Mouse (Mus musculus) cerebellum, postnatal 25 days (tissue): ENCODE measurements around the gene Chd6.

Experiments
- DNase-seq, 2 experiments: peaks; one replicate each; pipeline ENCODE4 v3.0.0; 2021; ENCODE audit warnings: mixed read lengths in 2 of 2

Gene Chd6

DNA sequence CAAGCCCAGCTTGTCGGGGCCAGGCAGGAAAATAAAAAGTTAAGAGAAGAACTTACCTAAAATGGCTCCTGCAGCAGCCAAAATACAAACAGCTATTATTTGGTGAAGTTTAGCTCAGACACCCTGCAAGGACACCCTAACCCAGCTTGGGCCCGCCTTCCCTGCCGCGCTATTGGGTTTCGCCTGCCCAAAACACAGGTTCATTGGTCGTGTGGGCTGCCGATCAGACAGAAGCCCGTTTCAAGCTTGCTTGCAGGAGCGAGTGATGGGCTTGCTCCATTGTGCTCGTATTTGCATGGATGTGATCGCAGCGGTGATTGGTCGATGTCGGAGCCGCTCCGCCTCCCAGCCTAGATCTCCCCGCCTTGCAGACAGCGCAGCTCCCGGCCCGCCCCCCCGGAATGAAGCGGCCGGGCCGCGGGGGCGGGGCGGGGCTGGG is at the start of gene Chd6:
Chd6 (minus strand) TSS at position 143 of the 439 bp plus-strand sequence.
- DNase-seq, result peak; percentile 99

GRCm38 (mm10) chr2:161150004-161150842 is 41.3 kb upstream of the Chd6 start:
- DNase-seq, result no peak

GRCm38 (mm10) chr2:161148428-161149020 is 39.6 kb upstream of the Chd6 start:
- DNase-seq, result no peak

- peak in 1 of 2 experiments; percentile 9 for DNase-seq
Observed at GRCm38 (mm10) chr2:161147656-161148427, 39.0 kb upstream of the Chd6 start.

GRCm38 (mm10) chr2:161144799-161145198 is 35.9 kb upstream of the Chd6 start:
- DNase-seq, result no peak

- no peak for DNase-seq
Observed at GRCm38 (mm10) chr2:161138672-161139536, 30.0 kb upstream of the Chd6 start.

GRCm38 (mm10) chr2:161136999-161137398 is 28.1 kb upstream of the Chd6 start:
- no peak for DNase-seq

GRCm38 (mm10) chr2:161128367-161129111 is 19.7 kb upstream of the Chd6 start:
- DNase-seq, result peak in 1 of 2 experiments; percentile 15

- DNase-seq, result no peak
Observed at GRCm38 (mm10) chr2:161112011-161112410, 3.1 kb upstream of the Chd6 start.

- no peak for DNase-seq
Observed at GRCm38 (mm10) chr2:161109398-161109821, 535 bp upstream of the Chd6 start.

DNA sequence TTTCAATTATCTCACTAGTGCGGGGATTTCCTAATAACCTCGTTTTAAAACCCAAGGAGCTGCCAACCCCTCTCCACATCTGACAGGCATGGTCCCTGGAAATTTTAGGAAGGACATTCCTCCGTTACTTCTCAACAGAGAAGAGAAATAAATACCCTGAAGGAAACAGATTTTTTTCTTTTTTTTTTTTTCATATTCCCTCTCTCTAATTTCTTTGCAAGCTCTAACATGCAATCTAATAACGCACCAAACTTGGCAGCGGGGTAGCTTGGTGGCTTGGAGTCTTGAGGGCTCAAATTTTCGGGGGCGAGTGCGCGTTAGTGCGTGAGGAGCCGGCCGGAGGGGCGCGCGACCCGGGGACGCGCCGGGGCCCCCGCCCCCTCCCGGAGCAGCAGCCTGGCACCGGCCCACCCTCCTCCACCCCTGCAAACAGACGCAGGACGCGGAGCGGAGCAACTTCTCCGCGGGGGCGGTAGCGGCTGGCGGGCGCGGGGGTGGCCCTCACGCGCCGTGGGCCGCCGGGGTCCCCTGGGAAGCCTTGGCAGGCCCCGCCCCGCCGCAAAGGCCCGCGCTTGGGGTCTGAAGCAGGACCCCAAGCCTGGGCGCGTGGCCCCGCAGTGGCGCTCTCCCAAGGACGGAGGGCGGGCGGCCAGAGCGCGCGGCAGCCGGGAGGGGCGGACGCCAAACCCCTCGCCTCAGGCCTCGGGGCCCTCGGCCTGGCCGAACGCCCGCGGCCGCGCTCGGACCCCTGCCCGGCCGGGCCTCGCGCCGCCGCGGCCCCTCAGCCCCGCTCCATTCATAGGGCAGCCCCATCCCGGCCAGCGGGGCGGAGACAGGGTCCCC is 569 bp downstream of the Chd6 start:
- peak; percentile 69 to 77 for DNase-seq

- DNase-seq, result no peak
Observed at GRCm38 (mm10) chr2:161107236-161107635, 1.6 kb downstream of the Chd6 start.

- no peak for DNase-seq
Observed at GRCm38 (mm10) chr2:161103769-161104168, 5.1 kb downstream of the Chd6 start.

DNA sequence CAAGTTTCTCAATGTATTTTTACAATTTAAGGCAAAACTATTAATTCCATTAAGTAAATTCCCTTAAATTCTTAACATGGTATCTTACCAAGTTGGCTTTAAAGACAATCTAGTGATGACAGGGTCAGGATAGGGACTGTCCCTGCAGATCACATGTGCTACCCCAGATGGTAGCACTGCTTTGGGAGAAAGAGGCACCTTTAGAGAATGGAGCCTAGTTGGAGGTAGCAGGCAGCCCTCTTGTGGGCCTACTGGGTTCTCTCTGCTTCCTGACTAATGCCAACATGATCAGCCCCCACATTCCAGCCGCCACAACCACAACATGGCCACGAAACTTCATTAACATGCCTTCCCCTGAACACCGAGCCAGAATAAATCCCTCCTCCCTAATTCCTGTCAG is 6.8 kb downstream of the Chd6 start:
- DNase-seq, result no peak

DNA sequence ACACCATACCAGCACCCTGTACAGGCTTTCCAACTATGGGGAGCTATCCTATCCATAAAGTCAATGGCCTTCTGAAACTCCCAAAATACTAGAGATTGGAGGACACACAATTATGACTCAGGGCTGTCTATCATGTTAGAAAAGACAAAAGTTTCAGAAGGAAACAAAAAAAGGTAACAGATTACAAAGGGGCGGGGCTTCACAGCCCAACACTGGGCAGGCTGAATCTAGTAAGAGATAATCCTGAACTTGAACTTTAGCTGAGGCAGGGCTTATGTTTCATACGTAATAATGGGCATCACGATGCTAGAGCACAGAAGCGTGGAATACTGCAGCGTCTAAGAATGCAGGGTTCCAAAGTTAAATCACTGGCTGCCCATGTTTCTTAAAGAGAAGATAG is 11.1 kb downstream of the Chd6 start:
- no peak for DNase-seq

- no peak for DNase-seq
Observed at GRCm38 (mm10) chr2:161090746-161091405, 18.0 kb downstream of the Chd6 start.

- DNase-seq, result no peak
Observed at GRCm38 (mm10) chr2:161090200-161090599, 18.7 kb downstream of the Chd6 start.

- DNase-seq, result no peak
Observed at GRCm38 (mm10) chr2:161078590-161078989, 30.3 kb downstream of the Chd6 start.

- DNase-seq, result no peak
Observed at GRCm38 (mm10) chr2:161076262-161076661, 32.6 kb downstream of the Chd6 start.

DNA sequence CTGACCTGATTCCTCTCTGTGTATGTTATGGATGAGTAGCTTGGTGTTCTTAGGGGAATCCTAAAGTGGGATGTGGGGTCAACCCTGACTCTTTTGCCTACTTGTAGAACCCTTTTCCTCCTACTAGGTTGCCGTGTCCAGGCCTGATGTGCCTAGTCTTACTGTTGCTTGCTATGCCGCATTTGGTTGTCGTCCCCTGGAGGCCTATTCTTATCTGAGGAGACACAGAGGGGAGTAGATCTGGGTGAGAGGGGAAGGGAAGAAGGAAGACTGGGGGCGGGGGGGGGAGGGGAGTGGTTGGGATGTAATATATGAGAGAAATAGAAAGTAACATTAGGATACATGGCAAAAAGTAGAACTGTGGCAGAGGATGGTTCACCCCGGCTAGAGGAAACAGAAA is 33.3 kb downstream of the Chd6 start:
- DNase-seq, result no peak
